Mouse (Mus musculus) forelimb bud, embryonic 11.5 days (tissue): ENCODE results near the gene Nmur2.

ENCODE experiments used
- DNase-seq: peaks from one replicate; pipeline ENCODE4 v3.0.0-alpha.2; 2012; ENCODE audit warnings: low read depth, low spot score

Nmur2 gene

DNA sequence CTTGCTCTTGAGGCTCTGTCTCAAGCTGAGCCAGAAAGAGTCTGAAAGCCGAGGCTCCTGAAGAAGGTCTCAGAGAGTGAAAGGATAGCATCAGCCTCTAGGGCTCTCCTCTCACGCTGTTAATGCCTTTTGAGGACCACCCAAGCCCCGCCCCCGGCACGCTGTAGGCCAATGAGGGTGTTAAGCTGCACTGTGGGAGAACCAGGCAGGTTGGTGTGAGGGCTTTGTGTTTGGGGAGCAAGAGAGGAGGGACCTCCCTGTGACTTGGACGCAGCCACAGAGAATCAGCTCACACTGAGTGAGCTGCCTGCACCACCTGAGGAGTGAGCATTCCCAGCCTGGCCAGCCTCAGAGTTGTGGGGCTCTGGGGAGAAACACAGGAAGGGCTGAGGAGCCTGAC lies at the start of gene Nmur2:
TSS of gene Nmur2 (minus strand) at position 94 of the 400 bp plus-strand sequence.
- DNase-seq, result peak; percentile 24

DNA sequence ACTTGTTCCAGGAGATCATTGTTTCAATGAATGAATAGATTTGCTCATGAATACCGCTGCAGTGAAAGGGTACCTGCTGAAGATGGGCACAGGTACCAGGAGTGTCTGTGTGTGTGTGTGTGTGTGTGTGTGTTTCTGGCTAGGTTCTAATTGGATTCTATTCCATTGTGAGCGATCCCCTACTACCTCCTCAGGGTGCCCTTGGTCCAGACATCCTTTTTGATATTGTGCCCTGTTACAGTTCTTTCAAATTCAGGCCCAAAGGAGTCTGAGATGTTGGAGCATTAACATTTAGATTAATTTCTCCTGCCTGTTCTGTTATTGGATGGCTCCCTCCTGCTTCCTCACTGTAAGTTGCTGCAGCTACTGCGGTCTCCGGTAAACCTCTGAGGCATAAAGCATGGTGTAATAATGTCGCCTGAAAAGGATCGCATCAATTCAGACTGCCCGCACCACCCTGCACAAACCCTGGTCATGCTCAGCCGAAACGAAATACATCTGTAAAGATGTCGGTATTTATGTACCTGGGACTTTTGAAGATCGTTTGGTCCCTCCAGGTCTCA lies 48.4 kb upstream of the Nmur2 start:
- DNase-seq, result no peak

GRCm38 (mm10) chr11:56072131-56072530 lies 31.3 kb upstream of the Nmur2 start:
- DNase-seq, result no peak

GRCm38 (mm10) chr11:56069658-56070057 lies 28.8 kb upstream of the Nmur2 start:
- no peak for DNase-seq

DNA sequence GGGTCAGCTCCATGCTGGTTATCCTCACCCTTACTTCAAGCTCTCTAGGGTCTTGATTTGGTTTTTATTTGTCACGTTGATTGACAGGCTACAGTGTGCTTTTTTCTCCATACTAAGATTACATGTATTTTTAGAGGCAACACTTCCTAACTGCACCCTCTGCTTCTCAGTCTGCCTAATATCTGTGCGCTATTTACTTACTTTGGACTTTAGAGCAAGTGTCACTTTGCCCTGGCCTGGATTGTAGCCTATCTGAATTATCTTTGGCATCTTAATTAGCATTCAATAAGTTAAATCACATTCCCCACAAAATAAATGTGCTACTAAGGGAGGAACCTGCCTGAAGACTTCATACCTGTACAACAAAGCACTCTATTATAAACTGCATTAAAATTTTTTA lies 24.3 kb upstream of the Nmur2 start:
- no peak for DNase-seq

GRCm38 (mm10) chr11:56064575-56064974 lies 23.8 kb upstream of the Nmur2 start:
- DNase-seq, result no peak

DNA sequence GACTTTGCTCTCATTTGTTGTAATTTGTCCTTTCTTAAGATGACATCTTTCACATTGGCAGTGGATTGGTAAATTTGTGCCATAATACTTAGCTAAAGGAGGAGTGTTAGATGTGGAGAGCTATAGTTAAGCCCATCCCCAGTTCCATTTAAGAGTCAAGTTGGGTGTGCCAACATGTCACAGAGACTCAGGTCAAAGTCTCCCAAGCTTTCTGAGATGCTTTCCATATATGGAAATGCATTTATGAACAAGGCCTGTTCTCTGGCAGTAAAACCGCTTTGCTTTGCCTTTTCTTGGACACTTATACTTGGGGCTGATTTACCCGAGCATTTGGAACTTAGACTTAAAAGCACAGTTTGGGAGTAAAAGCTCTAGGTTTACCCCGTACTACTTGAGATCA lies 18.4 kb upstream of the Nmur2 start:
- DNase-seq, result no peak

DNA sequence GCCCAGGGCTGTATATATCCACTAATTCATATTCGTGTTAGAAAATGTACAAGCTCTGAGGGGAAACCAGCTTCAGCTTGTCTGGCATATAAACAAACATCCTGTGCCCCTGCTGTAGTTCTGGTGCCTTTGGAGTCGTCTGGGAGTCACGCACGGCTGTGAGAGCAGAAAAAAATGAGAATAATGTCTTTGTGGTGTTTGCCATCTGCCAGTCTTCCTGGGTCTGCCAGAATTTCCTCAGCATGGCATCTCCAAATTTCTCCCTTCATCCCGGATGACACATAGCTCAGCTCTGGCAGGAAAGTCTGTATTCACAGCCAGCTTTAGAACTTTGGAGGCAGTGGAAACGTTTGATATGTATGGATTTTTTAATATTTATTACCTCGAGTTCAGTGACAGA lies 13.6 kb upstream of the Nmur2 start:
- DNase-seq, result no peak

DNA sequence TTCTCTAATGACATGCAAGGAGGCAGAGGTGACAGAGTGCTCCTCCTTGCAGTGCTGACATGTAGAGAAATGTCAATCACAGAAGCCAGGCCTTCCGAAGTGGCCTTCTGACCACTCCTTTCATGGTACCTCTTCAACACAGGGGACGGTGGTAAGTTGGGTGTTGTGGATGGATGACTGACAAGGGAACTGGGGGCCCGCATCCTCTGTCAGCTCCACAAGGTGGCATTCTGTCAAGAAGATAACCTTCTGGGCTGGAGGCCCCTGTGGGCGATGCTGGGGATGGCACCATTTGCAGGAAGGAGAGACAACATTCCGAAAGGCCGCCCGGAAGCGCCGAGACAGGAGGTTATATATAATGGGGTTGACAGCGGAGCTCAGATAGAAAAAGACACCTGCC lies 14.0 kb downstream of the Nmur2 start:
- DNase-seq, result no peak

GRCm38 (mm10) chr11:56025746-56026570 lies 14.9 kb downstream of the Nmur2 start:
- no peak for DNase-seq

- DNase-seq, result no peak
Measured at GRCm38 (mm10) chr11:56013510-56014057, 27.2 kb downstream of the Nmur2 start.

- DNase-seq, result no peak
Measured at GRCm38 (mm10) chr11:56012396-56012795, 28.4 kb downstream of the Nmur2 start.

DNA sequence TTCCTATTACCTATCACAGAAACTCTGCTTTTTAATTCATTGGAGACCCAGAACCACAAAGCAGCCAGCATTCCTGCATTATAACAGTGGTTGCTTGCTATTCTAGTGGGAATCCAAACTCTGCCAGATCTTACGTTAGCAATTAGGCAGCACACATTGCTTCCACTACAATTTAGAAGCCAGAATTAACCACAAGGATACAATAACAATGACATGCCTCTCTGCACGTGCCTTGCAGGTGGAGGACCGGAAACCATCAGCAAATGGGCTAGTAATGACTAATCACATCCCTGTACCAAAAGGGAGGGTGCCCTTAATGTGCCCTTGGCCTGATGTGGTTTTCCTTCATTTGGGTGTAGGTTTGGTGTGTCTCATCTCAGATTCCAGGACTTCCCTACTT lies 32.5 kb downstream of the Nmur2 start:
- DNase-seq, result no peak

- no peak for DNase-seq
Measured at GRCm38 (mm10) chr11:55992799-55993198, 48.0 kb downstream of the Nmur2 start.

DNA sequence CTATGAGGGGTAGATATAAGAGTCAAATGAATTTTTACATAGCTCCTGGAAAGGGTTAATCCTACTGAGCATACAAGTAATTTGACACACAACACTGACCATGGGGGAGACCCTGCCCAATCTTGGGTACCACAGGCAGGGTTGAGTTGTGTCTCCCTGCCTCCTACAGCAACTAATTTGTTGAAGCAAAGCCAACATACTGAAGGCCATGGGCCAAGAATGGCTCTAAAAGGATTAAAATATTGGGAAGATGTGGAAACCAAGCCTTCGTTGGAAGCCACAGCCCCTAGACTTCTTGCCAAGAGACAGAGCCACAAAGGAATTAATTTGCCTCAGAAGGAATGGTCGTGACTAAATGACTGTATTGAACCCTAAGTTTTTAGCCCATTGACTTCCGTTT lies 48.7 kb downstream of the Nmur2 start:
- no peak for DNase-seq

GRCm38 (mm10) chr11:55991505-55992066 lies 49.2 kb downstream of the Nmur2 start:
- DNase-seq, result peak; percentile 61

DNA sequence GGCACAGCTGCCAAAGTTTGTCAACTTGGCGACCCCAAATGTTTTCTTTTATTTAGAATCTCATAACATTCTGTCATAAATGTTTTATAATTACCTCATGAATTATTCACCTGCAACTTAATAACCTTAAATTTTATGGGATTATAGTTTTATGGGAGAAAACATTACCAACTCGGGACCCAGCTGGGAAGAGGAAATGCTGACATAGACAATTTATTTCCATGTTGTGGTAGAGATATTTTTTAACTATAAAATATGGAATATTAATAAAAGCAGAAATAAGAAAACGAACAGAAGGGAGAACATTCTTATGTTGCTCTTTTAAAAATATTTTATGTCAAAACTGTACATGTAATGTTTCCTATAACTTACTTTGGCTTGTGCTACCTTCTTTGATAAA lies 56.2 kb downstream of the Nmur2 start:
- DNase-seq, result no peak

DNA sequence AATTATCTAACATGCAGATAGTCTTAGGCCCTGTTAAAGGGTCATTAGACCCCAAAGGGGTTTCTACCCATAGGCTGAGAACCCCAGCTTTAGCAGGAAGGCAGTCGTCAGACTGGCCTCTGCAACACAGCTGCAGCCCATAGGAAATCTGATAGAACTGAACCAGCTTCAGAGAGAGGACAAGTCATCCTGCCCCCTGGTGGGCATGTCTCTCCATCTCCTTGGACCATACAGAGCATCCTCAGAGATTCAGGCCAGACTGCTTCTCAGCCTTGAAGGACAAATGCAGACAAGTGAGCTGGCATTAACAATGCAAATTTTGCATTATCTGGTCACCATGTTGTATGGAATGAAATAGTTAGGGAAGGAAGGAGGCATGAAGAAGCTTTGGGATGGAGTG lies 59.2 kb downstream of the Nmur2 start:
- no peak for DNase-seq

DNA sequence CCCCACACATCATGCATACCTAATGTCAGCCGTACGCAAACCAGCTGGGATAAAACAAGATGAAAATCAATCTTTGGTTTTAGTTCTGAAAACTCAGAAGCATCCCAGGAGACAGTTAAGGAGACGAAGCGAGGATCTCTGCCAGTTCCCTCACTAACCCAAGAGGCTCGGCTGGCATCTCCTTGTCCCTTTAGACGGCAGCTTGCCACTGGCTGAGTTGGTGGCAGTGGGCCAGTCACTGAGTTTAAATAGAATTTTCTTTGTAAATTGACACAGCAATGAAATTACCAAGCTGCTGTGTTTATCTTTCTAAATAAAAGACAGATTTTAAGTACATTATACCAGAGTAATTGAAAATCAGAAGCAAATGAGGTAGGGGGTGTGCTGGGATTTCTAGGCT lies 62.7 kb downstream of the Nmur2 start:
- DNase-seq, result no peak
